In the genomic region with DNA sequence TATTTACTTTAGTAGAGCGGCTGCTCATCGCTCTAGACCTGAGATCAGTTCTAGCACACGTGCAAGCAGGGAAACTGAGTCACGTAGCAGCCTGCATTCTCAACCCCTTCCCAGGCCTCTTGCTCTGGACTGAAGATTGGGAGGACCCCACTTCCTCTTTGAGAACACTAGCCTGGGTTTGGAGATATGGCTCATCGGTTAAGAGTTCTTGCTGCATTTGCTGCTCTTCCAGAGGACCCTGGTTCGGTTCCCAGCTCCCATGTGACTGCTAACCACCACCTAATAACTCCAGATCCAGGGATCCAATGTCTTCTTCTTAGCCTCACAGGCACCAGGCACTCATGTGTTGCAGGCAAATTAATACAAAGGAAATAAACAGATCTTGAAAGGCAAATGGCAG, we compare ENCODE assay signal across 13 mouse cellular contexts.
"Had no signal": no experiment of that assay in that cellular context is flagged by ENCODE, and none has a peak within 500 bp of the region (broad histone marks: within the 10 kb centered on the region; RNA-seq: fewer than 3 reads in every experiment).

No protein-coding gene starts in this region.

- H3K36me3 ChIP-seq: limb, embryonic 13.5 days; midbrain, embryonic 10.5 days; neural tube, embryonic 13.5 days had no signal

- H3K9ac ChIP-seq: limb, embryonic 13.5 days; liver, embryonic 14.5 days; lung, embryonic 14.5 days; neural tube, embryonic 13.5 days had no signal

- H3K4me3 ChIP-seq: limb, embryonic 13.5 days; midbrain, embryonic 10.5 days; neural tube, embryonic 13.5 days had no signal

- DNase-seq: kidney, adult 11 months; kidney, adult 9 months; kidney, postnatal 10 days; left cerebral cortex, postnatal 4 days; lung, embryonic 14.5 days; lung, postnatal 10 days; midbrain, embryonic 14.5 days; retina, postnatal 1 day had no signal

- H3K27ac ChIP-seq: limb, embryonic 13.5 days; liver, embryonic 14.5 days; midbrain, embryonic 10.5 days; neural tube, embryonic 13.5 days; stomach, postnatal 0 days had no signal

- H3K27me3 ChIP-seq: limb, embryonic 13.5 days; neural tube, embryonic 13.5 days had no signal

- H3K4me2 ChIP-seq: limb, embryonic 13.5 days; lung, embryonic 14.5 days; neural tube, embryonic 13.5 days had no signal

- H3K9me3 ChIP-seq: limb, embryonic 13.5 days; midbrain, embryonic 10.5 days; neural tube, embryonic 13.5 days had no signal
